Mouse (Mus musculus) adrenal gland, postnatal 10 days (tissue): ENCODE data around the gene Dpy19l3. TPM values are rescaled to one million over a fixed set of nuclear protein-coding genes. Genes with fewer than 3 reads are reported as not detected.
A peak's percentile ranks its signal among the peaks of the same experiment; 100 is the strongest.

Experiments
- DNase-seq: peaks from one replicate; pipeline ENCODE4 v3.0.0; 2021; ENCODE audit warnings: mixed read lengths
- long read RNA-seq, 2 experiments: library from polyadenylated mRNA; stranded (forward); transcript quantifications; one replicate each; pipeline ENCODE4 v2.0.0; 2021
- total RNA-seq, 2 experiments: library from RNA; stranded (reverse); gene quantifications; 2 replicates each; pipeline ENCODE4 v1.2.3; 2021

Gene Dpy19l3
- 10 to 100 TPM; 39.5 to 39.8 TPM for total RNA-seq
- long read RNA-seq, experiment 1, partial matches to known transcripts, result 2 of 7 reads
- long read RNA-seq, experiment 1, other reads (novel, unspliced or antisense), result 4 of 7 reads
- long read RNA-seq, experiment 2, partial matches to known transcripts, result 3 of 9 reads
- long read RNA-seq, experiment 2, other reads (novel, unspliced or antisense), result 6 of 9 reads

- peak; percentile 97 for DNase-seq
Measured at GRCm38 (mm10) chr7:35754033-35754885, at the start of gene Dpy19l3. TSS of gene Dpy19l3 (minus strand) at chr7:35754454.

- DNase-seq, result peak; percentile 94
Measured at GRCm38 (mm10) chr7:35802906-35803595, 48.8 kb upstream of the Dpy19l3 start, which contains the start of gene Zfp507. TSS of gene Zfp507 (minus strand) at chr7:35803003.

GRCm38 (mm10) chr7:35802201-35802905 lies 48.1 kb upstream of the Dpy19l3 start:
- DNase-seq, result peak; percentile 29

- DNase-seq, result peak; percentile 16
Measured at GRCm38 (mm10) chr7:35796123-35796522, 41.9 kb upstream of the Dpy19l3 start.

- no peak for DNase-seq
Measured at GRCm38 (mm10) chr7:35794145-35794664, 40.0 kb upstream of the Dpy19l3 start.

- DNase-seq, result no peak
Measured at GRCm38 (mm10) chr7:35792150-35792848, 38.0 kb upstream of the Dpy19l3 start.

GRCm38 (mm10) chr7:35790926-35791325 lies 36.7 kb upstream of the Dpy19l3 start:
- DNase-seq, result no peak

- DNase-seq, result peak; percentile 18
Measured at GRCm38 (mm10) chr7:35790201-35790600, 35.9 kb upstream of the Dpy19l3 start.

- DNase-seq, result no peak
Measured at GRCm38 (mm10) chr7:35785579-35785978, 31.3 kb upstream of the Dpy19l3 start.

GRCm38 (mm10) chr7:35782252-35782651 lies 28.0 kb upstream of the Dpy19l3 start:
- DNase-seq, result no peak

- no peak for DNase-seq
Measured at GRCm38 (mm10) chr7:35774127-35774526, 19.9 kb upstream of the Dpy19l3 start.

- DNase-seq, result no peak
Measured at GRCm38 (mm10) chr7:35772347-35772746, 18.1 kb upstream of the Dpy19l3 start.

GRCm38 (mm10) chr7:35771106-35771505 lies 16.9 kb upstream of the Dpy19l3 start:
- no peak for DNase-seq

- no peak for DNase-seq
Measured at GRCm38 (mm10) chr7:35770122-35770521, 15.9 kb upstream of the Dpy19l3 start.

GRCm38 (mm10) chr7:35764461-35764860 lies 10.2 kb upstream of the Dpy19l3 start:
- peak; percentile 16 for DNase-seq

- DNase-seq, result no peak
Measured at GRCm38 (mm10) chr7:35761801-35762200, 7.5 kb upstream of the Dpy19l3 start.

GRCm38 (mm10) chr7:35759602-35760001 lies 5.3 kb upstream of the Dpy19l3 start:
- DNase-seq, result peak; percentile 29

GRCm38 (mm10) chr7:35756510-35757440 lies 2.5 kb upstream of the Dpy19l3 start:
- no peak for DNase-seq

GRCm38 (mm10) chr7:35754886-35755168 lies 573 bp upstream of the Dpy19l3 start:
- DNase-seq, result no peak

- DNase-seq, result no peak
Measured at GRCm38 (mm10) chr7:35753319-35754032, 778 bp downstream of the Dpy19l3 start.
